Mouse (Mus musculus) G1E-ER4 (cell line): ENCODE data around the gene Kremen1. TPM values are rescaled to one million over a fixed set of nuclear protein-coding genes. Genes with fewer than 3 reads are reported as not detected.

Source experiments
- GATA1 ChIP-seq: IDR thresholded peaks from one replicate; pipeline ENCODE4 v1.8.0; 2012; ENCODE audit warnings: low read length, inconsistent platforms
- polyA plus RNA-seq: library from polyadenylated mRNA; stranded (reverse); fragments of >175 nt; gene quantifications from 2 replicates; pipeline ENCODE4 v1.2.3, GENCODE M21; 2012

Gene Kremen1
- polyA plus RNA-seq, 1 experiment = 1.1 TPM

- no peak for TF ChIP-seq GATA1
Measured at GRCm38 (mm10) chr11:5167311-5167710, 94.0 kb downstream of the Kremen1 start.

- no peak for TF ChIP-seq GATA1
Measured at GRCm38 (mm10) chr11:5165471-5165916, 95.9 kb downstream of the Kremen1 start.

GRCm38 (mm10) chr11:5164310-5164709, 97.0 kb downstream of the Kremen1 start:
- TF ChIP-seq GATA1 = no peak

GRCm38 (mm10) chr11:5163421-5163820, 97.9 kb downstream of the Kremen1 start:
- no peak for TF ChIP-seq GATA1

GRCm38 (mm10) chr11:5160722-5161485, 100.5 kb downstream of the Kremen1 start:
- TF ChIP-seq GATA1 = no peak

GRCm38 (mm10) chr11:5158056-5158455, 103.3 kb downstream of the Kremen1 start:
- TF ChIP-seq GATA1 = no peak

- TF ChIP-seq GATA1 = no peak
Measured at GRCm38 (mm10) chr11:5154961-5155805, 106.2 kb downstream of the Kremen1 start.

- no peak for TF ChIP-seq GATA1
Measured at GRCm38 (mm10) chr11:5151680-5152337, 109.5 kb downstream of the Kremen1 start, which contains the start of gene Emid1. Emid1 (minus strand) TSS chr11:5152257.

- TF ChIP-seq GATA1 = no peak
Measured at GRCm38 (mm10) chr11:5151247-5151630, 110.1 kb downstream of the Kremen1 start.

GRCm38 (mm10) chr11:5150416-5151246, 110.7 kb downstream of the Kremen1 start:
- TF ChIP-seq GATA1 = no peak

- no peak for TF ChIP-seq GATA1
Measured at GRCm38 (mm10) chr11:5149955-5150354, 111.4 kb downstream of the Kremen1 start.

- TF ChIP-seq GATA1 = no peak
Measured at GRCm38 (mm10) chr11:5149249-5149648, 112.1 kb downstream of the Kremen1 start.

- no peak for TF ChIP-seq GATA1
Measured at GRCm38 (mm10) chr11:5145600-5145999, 115.8 kb downstream of the Kremen1 start.

GRCm38 (mm10) chr11:5141965-5142364, 119.4 kb downstream of the Kremen1 start:
- TF ChIP-seq GATA1 = no peak

Other genes starting within 250 kb of the Kremen1 start
- gene Rasl10a, start 203.4 kb downstream of the Kremen1 start, polyA plus RNA-seq = 0.06 TPM in 2 replicates
- gene Gas2l1, start 196.2 kb downstream of the Kremen1 start, polyA plus RNA-seq = 209 and 286 TPM in 2 replicates
- gene Rhbdd3, start 162.6 kb downstream of the Kremen1 start, polyA plus RNA-seq = 38.4 and 49.6 TPM in 2 replicates
- 924 and 1,277 TPM in 2 replicates for gene Ewsr1, start 162.3 kb downstream of the Kremen1 start, polyA plus RNA-seq
- gene Emid1, start 109.3 kb downstream of the Kremen1 start, polyA plus RNA-seq = not detected in 2 replicates
- 2.2 and 2.3 TPM in 2 replicates for gene Znrf3, start 183.3 kb upstream of the Kremen1 start, polyA plus RNA-seq